Comparison of ENCODE assay signal across 7 mouse cellular contexts in the genomic region with DNA sequence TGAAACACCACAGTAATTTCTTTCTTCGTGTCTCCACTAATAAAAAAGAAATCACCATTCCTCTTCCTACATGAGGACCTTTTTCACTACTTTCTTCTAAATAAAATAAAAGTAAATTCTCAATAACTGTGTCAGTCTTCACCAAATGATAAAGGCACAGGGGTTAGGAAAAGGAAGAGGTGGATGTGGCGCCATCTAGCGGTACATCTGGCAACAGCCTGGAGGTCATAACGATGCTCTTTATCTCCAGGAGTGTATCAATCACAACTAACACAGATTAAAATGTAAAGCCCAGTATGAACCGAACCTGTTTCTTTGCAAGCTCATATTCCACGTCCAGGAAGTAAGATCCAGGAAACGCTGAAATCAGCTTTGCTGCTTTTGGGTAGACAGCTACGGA.
A peak's percentile ranks its signal among the peaks of the same experiment; 100 is the strongest.
DNase-seq lines count a peak whose midpoint lies in the region; ATAC-seq and TF ChIP-seq lines count a peak whose summit lies in the region.

No protein-coding gene starts in this region.

- no peak overlapping the region for H3K4me2 ChIP-seq in kidney, postnatal 0 days (ENCODE audit: low read length)
- no peak overlapping the region for H3K4me2 ChIP-seq in kidney, embryonic 14.5 days (replicated peaks; ENCODE audit: low read depth, low read length)
- no peak overlapping the region for H3K4me2 ChIP-seq in midbrain, embryonic 15.5 days

- H3K4me1 ChIP-seq in kidney, postnatal 0 days (replicated peaks; ENCODE audit: insufficient read depth, low read length): no peaks in the 10 kb centered on the region
- H3K4me1 ChIP-seq in kidney, embryonic 14.5 days (ENCODE audit: control insufficient read depth, insufficient read depth, low read length): no peaks in the 10 kb centered on the region
- no peaks in the 10 kb centered on the region for H3K4me1 ChIP-seq in embryonic fibroblast, embryonic 13.5 days (ENCODE audit: control insufficient read depth, insufficient read depth, low read length)
- no peaks in the 10 kb centered on the region for H3K4me1 ChIP-seq in midbrain, embryonic 15.5 days

- no peak for TF ChIP-seq POLR2A in embryonic fibroblast, embryonic 13.5 days (IDR thresholded peaks at IDR 0.05; ENCODE audit: low read depth, low read length)

- ATAC-seq in kidney, postnatal 0 days (replicated peaks; ENCODE audit: low FRiP score, low read depth): no peak
- ATAC-seq in kidney, embryonic 14.5 days (ENCODE audit: low FRiP score, low TSS enrichment): no peak
- ATAC-seq in Patski: no peak
- ATAC-seq in midbrain, embryonic 15.5 days (replicated peaks): no peak

- H3K27me3 ChIP-seq in kidney, postnatal 0 days (ENCODE audit: insufficient read depth, low read length): no peaks in the 10 kb centered on the region
- no peaks in the 10 kb centered on the region for H3K27me3 ChIP-seq in kidney, embryonic 14.5 days (ENCODE audit: control insufficient read depth, insufficient read depth, low read length)
- peaks cover 34% of the 10 kb centered on the region for H3K27me3 ChIP-seq in Patski
- H3K27me3 ChIP-seq in midbrain, embryonic 15.5 days (replicated peaks): no peaks in the 10 kb centered on the region

- H3K27ac ChIP-seq in kidney, postnatal 0 days: no peak overlapping the region
- H3K27ac ChIP-seq in kidney, embryonic 14.5 days (ENCODE audit: low read depth, low read length): no peak overlapping the region
- H3K27ac ChIP-seq in embryonic fibroblast, embryonic 13.5 days (ENCODE audit: insufficient read depth, low read length): no peak overlapping the region
- no peak overlapping the region for H3K27ac ChIP-seq in midbrain, embryonic 15.5 days

- H3K9ac ChIP-seq in kidney, postnatal 0 days (ENCODE audit: low read depth, low read length): no peak overlapping the region
- no peak overlapping the region for H3K9ac ChIP-seq in kidney, embryonic 14.5 days (ENCODE audit: low read depth, low read length)
- no peak overlapping the region for H3K9ac ChIP-seq in midbrain, embryonic 15.5 days

- H3K9me3 ChIP-seq in kidney, postnatal 0 days (replicated peaks; ENCODE audit: low read length): no peaks in the 10 kb centered on the region
- no peaks in the 10 kb centered on the region for H3K9me3 ChIP-seq in kidney, embryonic 14.5 days (ENCODE audit: control insufficient read depth, low read length)
- H3K9me3 ChIP-seq in midbrain, embryonic 15.5 days: no peaks in the 10 kb centered on the region

- POLR2A ChIA-PET in Patski (lab: Charles Lee): no interaction called here

- DNase-seq in kidney, postnatal 0 days (ENCODE audit: low spot score): peak; percentile 7
- no peak for DNase-seq in Patski (ENCODE audit: low read depth, low spot score)
- DNase-seq in lung, adult 18-20 months: peak; percentile 17 to 32
- no peak for DNase-seq in thymus, postnatal 25 days

- no peaks in the 10 kb centered on the region for H3K36me3 ChIP-seq in kidney, postnatal 0 days (ENCODE audit: insufficient read depth, low read length)
- H3K36me3 ChIP-seq in kidney, embryonic 14.5 days (ENCODE audit: control insufficient read depth, insufficient read depth, low read length): no peaks in the 10 kb centered on the region
- no peaks in the 10 kb centered on the region for H3K36me3 ChIP-seq in midbrain, embryonic 15.5 days (replicated peaks)

- 65% methylated on average over 8 of the region's 8 CpGs for WGBS in kidney, postnatal 0 days
- 72% methylated on average over 8 of the region's 8 CpGs for WGBS in kidney, embryonic 14.5 days
- 75% methylated on average over 8 of the region's 8 CpGs for WGBS in midbrain, embryonic 15.5 days

- in situ Hi-C loops in Patski (cut with MboI; ENCODE audit: low pct_unique_long_range_greater_than_20kb): no loop called here

- CTCF ChIA-PET in Patski (lab: Charles Lee): interaction anchor here (0.7 to 2.0 kb wide), 3 partner anchors 11 to 67 kb away, joined by 3 to 7 read pairs (median 4); no protein-coding TSS in a partner anchor

- TF ChIP-seq CTCF in kidney, postnatal 0 days (IDR thresholded peaks at IDR 0.05; ENCODE audit: low read depth): peak; percentile 67
- TF ChIP-seq CTCF in Patski (IDR thresholded peaks at IDR 0.05): peak; percentile 76
- TF ChIP-seq CTCF in embryonic fibroblast, embryonic 13.5 days (IDR thresholded peaks at IDR 0.05; ENCODE audit: borderline replicate concordance, insufficient read depth, low read length): peak; percentile 32; the same call in 1 of the 2 replicates

- no peak overlapping the region for H3K4me3 ChIP-seq in kidney, postnatal 0 days (replicated peaks; ENCODE audit: low read depth, low read length)
- no peak overlapping the region for H3K4me3 ChIP-seq in kidney, embryonic 14.5 days (ENCODE audit: low read length)
- H3K4me3 ChIP-seq in embryonic fibroblast, embryonic 13.5 days (ENCODE audit: insufficient read depth, low read length): no peak overlapping the region
- H3K4me3 ChIP-seq in midbrain, embryonic 15.5 days: no peak overlapping the region

Comparison
In these comparisons a context has a peak if more than half of its experiments do, and no peak if none do; other contexts are left out.
1. DNase-seq: peak in kidney, postnatal 0 days (single experiment) and lung, adult 18-20 months (2 of 2); none in Patski (single experiment) and thymus, postnatal 25 days (single experiment).
2. Peak in every context shown above with its lines, with median percentiles within 50 percentile points of each other: CTCF ChIP-seq.